Mouse (Mus musculus) cerebellum, adult 2 months (tissue): ENCODE measurements at regions not wholly inside any gene's neighbourhood (a gene's known extent, or its start where the extent isn't known, plus 50 kb on each side); places are given as distances from the start of the nearest gene placed in this dataset.

Experiments
- DNase-seq, 2 experiments: peaks; one replicate each; pipeline ENCODE4 v3.0.0; 2021
- H3K27ac ChIP-seq: fragments of 200-500 bp; 2 replicates; pipeline ENCODE4 v1.5.1; 2012; ENCODE audit warnings: low read length, control low read depth, inconsistent platforms; ENCODE audit not compliant: insufficient read depth
- H3K27me3 ChIP-seq: fragments of 200-500 bp; 2 replicates; pipeline ENCODE4 v1.6.1; 2012; ENCODE audit warnings: inconsistent platforms, mild to moderate bottlenecking, low read length, moderate library complexity; ENCODE audit not compliant: control insufficient read depth, insufficient read depth
- H3K4me1 ChIP-seq: fragments of 200-500 bp; 2 replicates; pipeline ENCODE4 v1.6.1; 2011; ENCODE audit warnings: low read length; ENCODE audit not compliant: control insufficient read depth, insufficient read depth
- H3K4me3 ChIP-seq: fragments of 200-500 bp; replicated peaks from 2 replicates; pipeline ENCODE3; 2011; ENCODE audit warnings: mild to moderate bottlenecking, low read depth, low read length, control low read depth; ENCODE audit not compliant: insufficient read depth
- CTCF ChIP-seq: fragments of 200-500 bp; IDR thresholded peaks from 2 replicates; pipeline ENCODE4 v1.5.1; 2011; ENCODE audit warnings: low read depth, mild to moderate bottlenecking, control low read depth, low read length, moderate library complexity, borderline replicate concordance; ENCODE audit not compliant: insufficient read depth
- POLR2A ChIP-seq: fragments of 200-500 bp; IDR thresholded peaks from 2 replicates; pipeline ENCODE4 v1.6.1; 2011; ENCODE audit warnings: low read length, control low read depth, borderline replicate concordance; ENCODE audit not compliant: insufficient read depth
- WGBS: fragments of 180-500 bp; shearing (Covaris S2); methylation state at CpG from one replicate; pipeline ENCODE4 v1.1.7; 2018; 5-methylcytosine and 5-hydroxymethylcytosine counted together

DNA sequence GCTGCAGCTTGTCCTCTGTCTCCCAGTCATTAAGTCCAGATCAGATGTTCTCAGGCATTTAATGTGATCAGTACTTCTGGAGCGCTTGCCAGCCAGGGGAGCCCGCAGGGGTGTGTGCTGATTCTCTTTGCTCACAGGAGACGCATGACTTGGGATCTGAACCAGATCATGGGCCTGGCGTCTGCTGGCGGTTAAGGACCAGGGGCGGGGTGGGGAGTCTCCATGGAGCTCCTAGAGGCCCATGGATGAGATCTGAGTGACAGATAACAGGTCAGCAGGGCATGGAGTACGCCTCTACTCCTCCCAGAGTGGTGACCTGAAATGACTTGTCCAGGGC lies 136.7 kb upstream of the Hdac4 start:
- TF ChIP-seq CTCF (no peak), POLR2A (no peak)
- no peak for DNase-seq

DNA sequence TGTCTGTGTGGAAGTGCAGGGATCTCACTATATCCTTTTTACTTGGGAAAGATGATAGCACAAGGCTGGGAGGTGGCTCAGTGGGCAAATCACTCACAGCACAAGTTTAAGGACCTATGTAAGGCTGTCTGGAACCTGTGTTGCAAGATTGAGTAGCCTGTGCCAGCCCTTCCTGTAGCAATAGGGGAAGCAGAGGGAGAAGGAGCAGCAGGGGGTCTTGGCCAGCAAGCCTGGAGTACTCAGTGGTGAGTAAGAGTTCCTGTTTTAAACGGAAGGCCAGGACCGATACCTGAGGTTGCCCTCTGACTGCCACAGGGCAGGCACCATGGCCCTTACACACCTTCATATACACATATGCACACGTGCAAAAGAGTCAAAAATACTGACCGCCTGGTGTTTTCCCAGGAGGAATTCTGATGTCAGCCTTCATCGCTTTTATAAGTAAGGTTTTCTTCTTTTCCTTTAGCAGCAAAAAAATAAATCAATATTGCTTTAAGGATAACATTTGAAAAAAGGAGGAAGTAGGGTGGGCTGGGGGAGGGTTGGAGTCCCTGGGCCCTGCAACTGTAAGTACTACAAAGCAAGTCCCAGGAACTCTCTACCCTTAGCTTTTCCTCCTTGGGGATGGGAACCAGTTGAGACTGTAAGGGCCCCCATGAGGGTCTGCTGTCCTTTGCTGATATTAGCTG lies 136.2 kb upstream of the Hdac4 start:
- no peak for TF ChIP-seq POLR2A
- no peak for TF ChIP-seq CTCF
- DNase-seq = peak in 1 of 2 experiments; percentile 12
- no peak overlapping the region for H3K27ac ChIP-seq
- WGBS = 66% methylated on average over 5 of the region's 5 CpGs
- no peaks in the 10 kb centered on the region for H3K4me1 ChIP-seq
- no peaks in the 10 kb centered on the region for H3K27me3 ChIP-seq
- no peak overlapping the region for H3K4me3 ChIP-seq

More for the DNA sequence above, 136.7 kb upstream of the Hdac4 start:
- no peak overlapping the region for H3K4me3 ChIP-seq
- 77% methylated on average over 7 of the region's 7 CpGs for WGBS
- no peaks in the 10 kb centered on the region for H3K27me3 ChIP-seq
- no peak overlapping the region for H3K27ac ChIP-seq
- no peaks in the 10 kb centered on the region for H3K4me1 ChIP-seq

DNA sequence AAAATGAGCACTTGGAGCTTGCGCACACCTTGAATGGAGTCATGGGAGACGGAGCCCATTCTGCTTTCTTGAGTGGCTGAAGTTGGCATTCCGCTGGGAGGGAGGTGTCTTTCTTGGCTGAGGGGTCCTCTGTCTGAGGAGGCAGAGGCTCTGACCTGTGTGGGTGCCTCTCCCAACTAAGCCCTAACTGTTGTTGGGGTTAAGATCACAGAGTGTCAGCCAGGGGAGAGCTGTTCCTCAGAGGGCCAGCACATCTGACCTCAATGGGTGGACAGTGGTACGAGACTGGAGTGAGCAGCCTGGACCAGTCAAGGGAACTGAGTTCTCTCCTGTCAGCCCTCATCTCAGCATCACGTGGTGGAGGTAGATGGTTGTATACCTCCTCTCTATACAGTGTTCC lies 134.7 kb upstream of the Hdac4 start:
- 85% methylated on average over 5 of the region's 5 CpGs for WGBS
- Histone ChIP-seq H3K27me3 (no peaks in the 10 kb centered on the region), H3K4me1 (no peaks in the 10 kb centered on the region), H3K27ac (no peak overlapping the region), H3K4me3 (no peak overlapping the region)
- TF ChIP-seq POLR2A (no peak), CTCF (no peak)
- no peak for DNase-seq

DNA sequence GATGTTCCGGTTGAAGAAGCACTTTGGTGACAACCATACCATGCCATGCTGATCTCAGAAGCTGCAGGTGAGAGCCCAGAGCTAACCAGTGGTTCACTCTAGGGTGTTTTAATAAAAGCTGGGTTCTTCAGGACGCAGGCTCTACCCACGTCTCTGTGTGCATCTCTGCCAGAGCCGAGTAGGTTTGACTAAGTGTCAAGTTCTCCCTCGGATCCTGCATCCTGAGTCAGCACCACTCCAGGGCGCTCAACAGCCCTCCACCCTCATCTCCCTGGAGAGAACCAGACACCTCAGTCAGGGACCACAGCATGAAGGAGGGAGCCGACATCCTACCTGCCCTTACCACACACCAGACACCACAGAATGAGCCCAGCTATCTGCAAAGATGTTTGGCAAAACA lies 134.0 kb upstream of the Hdac4 start:
- DNase-seq = no peak
- TF ChIP-seq POLR2A (no peak), CTCF (no peak)
- no peak overlapping the region for H3K27ac ChIP-seq
- no peaks in the 10 kb centered on the region for H3K27me3 ChIP-seq
- 81% methylated on average over 7 of the region's 7 CpGs for WGBS
- no peaks in the 10 kb centered on the region for H3K4me1 ChIP-seq
- no peak overlapping the region for H3K4me3 ChIP-seq

DNA sequence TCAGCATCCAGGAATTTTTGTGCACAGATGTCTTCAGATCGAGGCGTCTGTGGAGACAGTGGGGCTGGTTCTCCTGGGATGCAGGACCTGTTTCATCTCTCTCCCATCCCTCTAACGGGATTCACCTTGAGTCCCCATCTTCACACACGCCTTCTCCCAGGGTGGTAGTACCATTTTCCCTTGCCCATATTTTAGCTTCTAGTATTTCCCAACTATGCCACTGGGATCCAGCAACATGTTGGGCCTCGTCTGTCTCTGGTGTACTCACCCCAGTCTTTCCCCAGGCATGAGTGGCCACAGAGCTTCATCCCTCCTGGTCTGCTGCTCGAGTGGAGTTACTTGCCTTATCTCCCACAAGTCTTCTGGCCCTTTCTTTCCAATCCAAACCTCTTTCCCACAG lies 131.6 kb upstream of the Hdac4 start:
- no peak overlapping the region for H3K4me3 ChIP-seq
- 91% methylated on average over 6 of the region's 6 CpGs for WGBS
- DNase-seq = no peak
- H3K4me1 ChIP-seq = no peaks in the 10 kb centered on the region
- H3K27ac ChIP-seq = no peak overlapping the region
- no peaks in the 10 kb centered on the region for H3K27me3 ChIP-seq
- TF ChIP-seq CTCF = no peak
- TF ChIP-seq POLR2A = no peak

DNA sequence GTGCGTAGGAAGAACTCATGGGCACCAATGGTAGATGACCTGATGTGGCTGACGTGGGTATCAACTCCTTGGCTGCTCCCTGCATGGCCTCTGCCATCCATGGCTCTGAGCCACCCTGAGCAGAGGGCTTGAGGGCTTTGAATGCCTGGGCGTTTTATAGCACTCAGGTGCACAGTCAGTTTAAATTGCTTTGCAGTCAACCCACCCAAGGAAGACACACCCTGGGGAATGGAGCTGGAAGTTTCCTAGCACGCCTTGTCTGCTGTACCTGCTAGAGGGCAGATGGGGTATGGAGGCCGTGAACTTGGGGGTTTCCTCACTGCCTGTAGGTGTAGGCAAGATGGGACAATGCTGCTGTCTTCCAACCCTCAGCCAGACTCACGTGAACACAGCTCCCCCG lies 129.8 kb upstream of the Hdac4 start:
- no peak for TF ChIP-seq CTCF
- no peak for TF ChIP-seq POLR2A
- no peaks in the 10 kb centered on the region for H3K27me3 ChIP-seq
- H3K4me3 ChIP-seq = no peak overlapping the region
- no peaks in the 10 kb centered on the region for H3K4me1 ChIP-seq
- no peak for DNase-seq
- 85% methylated on average over 7 of the region's 7 CpGs for WGBS
- H3K27ac ChIP-seq = no peak overlapping the region

DNA sequence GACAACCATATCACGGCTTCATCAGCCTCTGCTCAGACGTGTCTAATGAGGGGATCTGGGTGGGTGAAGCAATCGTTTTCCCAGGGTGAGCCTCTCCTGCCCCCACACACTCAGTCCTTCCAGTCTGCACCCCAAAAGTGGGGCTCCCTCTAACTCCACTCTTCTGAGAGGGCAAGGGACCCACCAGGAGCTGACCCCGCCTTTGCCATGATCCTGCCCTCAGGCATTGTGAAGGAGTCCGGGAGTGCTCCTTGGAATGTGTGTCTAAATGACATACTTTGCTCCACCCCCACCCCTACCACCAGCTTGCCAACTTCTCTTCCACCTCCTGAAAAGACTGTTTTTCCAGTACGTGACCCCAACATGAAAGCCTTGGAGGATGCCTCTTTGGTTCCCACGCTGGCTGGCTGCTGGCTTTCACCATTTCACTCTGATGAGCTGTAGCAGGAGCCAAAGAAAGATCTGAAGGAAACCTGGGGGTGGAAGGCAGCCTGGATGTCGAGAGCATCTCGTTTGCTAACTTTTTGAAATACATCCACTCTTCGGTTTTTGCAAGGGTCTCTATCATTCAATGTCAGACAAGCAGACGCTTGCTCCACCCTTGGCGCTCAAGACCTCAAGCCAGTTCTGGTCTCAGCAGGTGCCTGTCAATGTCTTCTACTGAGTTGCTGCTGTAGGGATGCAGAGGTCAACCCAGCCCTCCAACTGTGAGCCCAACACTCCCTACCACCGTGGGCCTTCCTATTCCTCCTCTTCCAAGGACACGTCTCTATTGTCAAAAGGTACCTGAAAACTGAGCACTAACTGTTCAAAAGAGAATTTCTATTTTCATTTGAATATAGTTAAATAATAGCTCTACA lies 128.8 kb upstream of the Hdac4 start:
- no peak for TF ChIP-seq POLR2A
- TF ChIP-seq CTCF = no peak
- Histone ChIP-seq H3K4me1 (no peaks in the 10 kb centered on the region), H3K27ac (no peak overlapping the region), H3K27me3 (no peaks in the 10 kb centered on the region), H3K4me3 (no peak overlapping the region)
- no peak for DNase-seq
- 35% methylated on average over 14 of the region's 14 CpGs for WGBS

DNA sequence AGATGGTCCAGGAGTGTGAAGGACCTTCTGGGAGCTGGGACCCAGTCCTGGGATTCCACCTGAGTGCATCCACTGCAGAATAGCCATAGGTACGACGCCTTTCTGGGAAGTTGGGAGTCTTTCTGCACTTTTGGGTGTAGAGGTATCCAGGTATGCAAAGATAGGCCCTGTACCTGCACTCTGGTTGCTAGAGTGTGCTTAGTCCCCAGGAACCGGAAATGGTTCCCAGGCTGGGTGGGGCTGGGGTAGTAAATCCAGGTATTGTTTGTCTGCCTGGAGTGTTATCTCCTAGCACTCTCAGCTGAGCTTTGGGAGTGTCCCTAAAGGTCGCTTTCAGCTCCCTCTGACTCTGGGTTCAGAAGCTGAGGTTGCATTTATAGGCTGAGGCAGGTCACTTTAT lies 121.6 kb upstream of the Hdac4 start:
- no peaks in the 10 kb centered on the region; the same call in 1 of the 2 replicates for H3K27me3 ChIP-seq
- 92% methylated on average over 4 of the region's 4 CpGs for WGBS
- no peak overlapping the region for H3K27ac ChIP-seq
- no peak overlapping the region for H3K4me3 ChIP-seq
- no peak for TF ChIP-seq CTCF
- TF ChIP-seq POLR2A = no peak
- no peak for DNase-seq
- no peaks in the 10 kb centered on the region for H3K4me1 ChIP-seq
